Mouse (Mus musculus): ENCODE results near the gene ccdc198. TPM values are rescaled to one million over a fixed set of nuclear protein-coding genes. Genes with fewer than 3 reads are reported as not detected.
"Not testable (repeated sequence)": the region's sequence is repeated elsewhere in the genome, so short reads cannot be mapped to it uniquely, and the experiment has no call there.

The ccdc198 gene
- 0.10 TPM in 2 replicates for polyA plus RNA-seq (2016; fragmentation: Nextera tagmentation; extraction: Ambion mirVana)

DNA sequence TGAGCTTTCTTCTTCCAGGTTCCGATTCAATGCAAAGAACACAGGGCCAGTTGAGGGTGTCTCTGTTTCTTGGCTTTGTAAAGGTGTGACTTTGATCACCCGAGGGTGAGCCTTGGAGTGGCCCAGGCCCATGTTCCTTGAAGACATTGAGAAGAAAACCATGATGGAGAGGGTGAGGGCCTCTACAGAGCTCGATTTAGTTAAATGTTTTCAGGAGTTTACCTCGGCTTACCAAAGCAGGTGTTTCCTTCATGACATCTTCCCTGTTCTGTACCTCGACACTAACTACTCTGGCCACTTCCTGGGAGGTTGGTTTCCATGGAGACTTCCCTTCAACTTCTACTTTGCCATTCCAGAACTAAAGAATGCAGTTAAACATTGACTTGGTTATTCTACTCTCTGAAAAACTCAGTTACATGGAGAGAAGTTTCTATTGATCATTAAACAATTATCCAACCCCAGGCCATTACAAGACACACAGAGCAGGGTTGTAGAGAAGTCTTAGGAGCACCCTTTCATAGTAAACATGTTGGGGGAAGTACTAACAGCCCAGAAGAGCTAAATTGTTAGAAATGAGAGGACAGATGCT, at the start of gene ccdc198:
Gene ccdc198, minus strand, starts transcription at position 349 of the 589 bp plus-strand sequence.
- H3K27me3 ChIP-seq (replicated peaks), result no peaks in the 10 kb centered on the region
- 71% methylated on average over 5 of the region's 5 CpGs for WGBS
- H3K9ac ChIP-seq, result no peak within 1 kb of the TSS
- H3K27ac ChIP-seq (ENCODE audit: poor library complexity, severe bottlenecking), result no peak within 1 kb of the TSS
- ATAC-seq (ENCODE audit: insufficient number of reproducible peaks, low FRiP score), result no peak
- no peaks in the 10 kb centered on the region for H3K36me3 ChIP-seq
- H3K4me3 ChIP-seq, result no peak within 1 kb of the TSS
- H3K4me2 ChIP-seq, result no peak within 1 kb of the TSS
- no peaks in the 10 kb centered on the region for H3K4me1 ChIP-seq (replicated peaks)
- no peaks in the 10 kb centered on the region for H3K9me3 ChIP-seq (replicated peaks)

DNA sequence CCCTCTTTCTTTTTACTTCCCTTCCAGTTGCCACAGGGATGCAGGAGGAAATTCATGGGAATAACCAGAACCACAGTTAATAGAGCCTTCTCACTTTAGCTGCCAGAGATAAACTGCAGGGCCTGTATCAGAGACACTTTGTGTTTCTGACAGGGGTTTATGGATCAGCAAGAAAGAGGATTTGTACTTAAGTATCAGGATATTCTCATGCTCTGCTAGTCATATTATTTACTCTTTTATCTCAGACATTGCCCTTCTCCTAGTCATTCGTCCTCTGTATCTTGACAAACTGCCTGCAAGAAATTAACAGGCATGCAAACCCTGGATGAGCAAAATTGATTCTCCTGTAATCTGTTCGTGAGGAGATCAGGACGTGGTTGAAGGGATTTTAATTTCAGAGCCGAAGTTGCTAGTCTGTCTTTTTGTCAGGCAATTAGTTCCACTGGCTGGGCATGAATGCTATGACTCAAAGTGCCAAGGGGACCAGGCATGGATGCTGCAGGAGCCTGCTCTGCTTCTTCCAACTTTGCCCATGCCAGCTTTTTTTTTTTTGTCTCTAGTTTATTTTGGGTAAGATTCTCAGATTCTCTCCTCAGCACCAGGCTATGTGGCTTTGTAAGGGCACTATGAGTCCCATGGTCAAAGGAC, 48.7 kb upstream of the ccdc198 start:
- WGBS, result 51% methylated on average over 4 of the region's 4 CpGs
- H3K9ac ChIP-seq, result no peak overlapping the region
- no peaks in the 10 kb centered on the region for H3K27me3 ChIP-seq (replicated peaks)
- H3K4me1 ChIP-seq (replicated peaks), result no peaks in the 10 kb centered on the region
- no peak overlapping the region for H3K27ac ChIP-seq (ENCODE audit: poor library complexity, severe bottlenecking)
- no peak overlapping the region for H3K4me2 ChIP-seq
- no peaks in the 10 kb centered on the region for H3K36me3 ChIP-seq
- H3K9me3 ChIP-seq (replicated peaks), result no peaks in the 10 kb centered on the region
- H3K4me3 ChIP-seq, result no peak overlapping the region
- ATAC-seq (ENCODE audit: insufficient number of reproducible peaks, low FRiP score), result no peak

DNA sequence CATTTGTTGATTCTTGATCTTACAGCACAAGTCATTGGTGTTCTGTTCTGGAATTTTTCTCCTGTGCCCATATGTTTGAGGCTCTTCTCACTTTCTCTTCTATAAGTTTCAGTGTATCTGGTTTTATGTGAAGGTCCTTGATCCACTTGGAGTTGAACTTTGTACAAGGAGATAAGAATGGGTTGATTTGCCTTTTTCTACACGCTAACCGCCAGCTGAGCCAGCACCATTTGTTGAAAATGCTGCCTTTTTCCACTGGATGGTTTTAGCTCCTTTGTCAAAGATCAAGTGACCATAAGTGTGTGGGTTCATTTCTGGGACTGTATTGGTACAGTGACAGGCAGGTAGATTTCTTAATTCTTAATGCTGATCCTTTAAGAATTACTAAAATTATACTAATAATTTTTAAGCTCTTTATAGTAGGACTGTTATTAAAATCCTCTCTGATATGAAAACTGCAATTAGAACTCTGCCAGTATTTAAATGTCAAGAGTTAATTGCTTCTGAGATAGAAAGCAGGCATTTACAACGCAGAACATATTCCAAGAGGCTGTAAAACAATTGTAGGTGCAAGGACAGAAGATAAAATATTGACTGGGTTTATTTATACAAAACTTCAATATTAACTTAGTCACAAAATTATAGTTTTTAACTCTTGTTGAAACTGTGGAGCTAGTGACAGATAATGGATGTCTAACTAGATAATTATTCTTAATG, 44.9 kb upstream of the ccdc198 start:
- H3K4me2 ChIP-seq, result no peak overlapping the region
- ATAC-seq (ENCODE audit: insufficient number of reproducible peaks, low FRiP score), result no peak
- H3K27ac ChIP-seq (ENCODE audit: poor library complexity, severe bottlenecking), result no peak overlapping the region
- H3K27me3 ChIP-seq (replicated peaks), result no peaks in the 10 kb centered on the region
- H3K9me3 ChIP-seq (replicated peaks), result no peaks in the 10 kb centered on the region; the same call in 1 of the 2 replicates
- no peak overlapping the region for H3K4me3 ChIP-seq
- no peaks in the 10 kb centered on the region for H3K36me3 ChIP-seq
- H3K4me1 ChIP-seq (replicated peaks), result no peaks in the 10 kb centered on the region
- H3K9ac ChIP-seq, result no peak overlapping the region
- 65% methylated on average over 3 of the region's 3 CpGs for WGBS

DNA sequence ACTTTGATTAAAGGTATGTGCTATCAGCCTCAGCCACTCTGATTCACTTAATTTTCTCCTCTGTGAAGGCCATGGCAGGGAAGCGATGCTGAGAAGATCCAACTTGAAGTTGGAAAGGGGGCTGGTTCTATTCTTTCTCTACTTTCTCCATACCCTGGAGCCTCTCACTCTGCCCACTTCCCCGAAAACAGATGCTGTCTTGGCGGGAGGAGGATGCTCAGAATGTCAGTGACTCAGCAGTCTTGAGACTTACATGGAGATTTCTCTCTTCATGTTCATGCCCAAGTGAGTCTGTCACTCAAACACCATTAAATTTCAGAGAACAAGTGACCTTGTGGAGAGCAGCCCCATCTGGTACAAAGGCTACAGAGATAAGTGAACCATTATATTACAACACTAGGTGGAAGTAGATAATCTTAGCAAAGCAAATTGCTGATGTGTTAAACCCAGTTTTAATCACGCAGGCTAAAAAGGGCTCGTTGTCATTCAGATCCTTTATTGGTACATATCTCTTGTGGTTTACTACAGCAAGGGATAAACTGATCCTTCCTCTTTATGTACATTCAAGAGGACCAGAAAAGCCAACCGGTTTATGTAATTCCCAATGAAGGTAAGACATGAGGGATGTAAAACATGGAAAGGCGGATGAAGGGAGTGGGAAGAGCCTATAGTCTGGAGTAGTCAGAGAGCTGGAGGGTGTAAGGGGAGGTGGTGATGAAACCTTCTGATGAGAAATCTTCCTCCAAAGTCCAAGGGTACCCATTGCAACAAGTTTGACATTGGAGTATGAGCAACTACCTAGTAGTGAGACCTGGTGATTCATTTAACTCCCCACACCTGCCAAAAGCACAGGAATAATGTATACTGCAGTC, 38.7 kb upstream of the ccdc198 start:
- Histone ChIP-seq H3K9ac (no peak overlapping the region), H3K27ac (ENCODE audit: poor library complexity, severe bottlenecking) (no peak overlapping the region), H3K27me3 (replicated peaks) (no peaks in the 10 kb centered on the region), H3K36me3 (no peaks in the 10 kb centered on the region), H3K9me3 (replicated peaks) (no peaks in the 10 kb centered on the region; the same call in 1 of the 2 replicates), H3K4me2 (no peak overlapping the region), H3K4me1 (replicated peaks) (no peaks in the 10 kb centered on the region), H3K4me3 (no peak overlapping the region)
- 70% methylated on average over 7 of the region's 7 CpGs for WGBS
- ATAC-seq (ENCODE audit: insufficient number of reproducible peaks, low FRiP score), result no peak

DNA sequence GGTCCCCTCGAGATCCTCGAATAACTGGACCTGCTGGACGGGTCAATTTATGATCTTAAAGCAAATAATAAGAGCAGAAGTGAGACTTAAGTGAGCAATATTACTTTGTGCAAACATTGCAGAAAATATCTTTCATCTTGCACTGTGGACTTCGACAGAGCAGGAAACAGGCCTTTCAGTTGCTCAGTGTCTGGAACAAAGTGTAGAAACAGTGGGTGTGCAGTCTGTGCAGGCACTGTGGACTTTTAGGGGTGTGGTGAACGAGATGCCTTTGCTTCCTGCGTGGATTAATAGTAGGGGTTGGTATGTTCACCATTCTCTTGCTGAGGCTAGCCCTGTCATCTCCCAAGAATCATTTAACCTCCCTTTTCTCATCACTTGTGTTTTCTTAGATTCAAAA, 33.6 kb upstream of the ccdc198 start:
- Histone ChIP-seq H3K4me3 (no peak overlapping the region), H3K9ac (no peak overlapping the region), H3K4me2 (no peak overlapping the region), H3K9me3 (replicated peaks) (no peaks in the 10 kb centered on the region), H3K36me3 (no peaks in the 10 kb centered on the region), H3K4me1 (replicated peaks) (no peaks in the 10 kb centered on the region), H3K27me3 (replicated peaks) (no peaks in the 10 kb centered on the region), H3K27ac (ENCODE audit: poor library complexity, severe bottlenecking) (no peak overlapping the region)
- no peak for ATAC-seq (ENCODE audit: insufficient number of reproducible peaks, low FRiP score)
- 66% methylated on average over 6 of the region's 6 CpGs for WGBS

DNA sequence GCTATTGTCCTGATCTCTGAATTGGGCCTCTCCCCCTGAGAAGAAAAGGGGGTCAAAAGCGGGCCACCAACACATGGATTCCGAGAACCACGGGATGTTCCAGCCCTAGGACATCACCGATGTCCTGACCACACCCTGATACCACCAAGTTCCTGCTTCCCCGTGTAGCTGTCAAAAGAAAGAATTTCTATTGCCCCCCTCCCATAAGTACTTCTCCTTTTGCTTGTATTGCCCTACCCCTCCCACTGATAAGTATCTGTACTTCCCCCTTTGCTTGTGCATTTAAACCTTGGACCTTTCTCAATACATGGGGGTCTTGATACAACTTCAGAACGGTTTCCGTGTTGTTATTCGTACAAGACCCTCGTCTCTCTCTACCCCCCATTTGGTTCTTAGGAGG, 33.2 kb upstream of the ccdc198 start:
- 81% methylated on average over 9 of the region's 9 CpGs for WGBS
- H3K4me3 ChIP-seq; ATAC-seq (ENCODE audit: insufficient number of reproducible peaks, low FRiP score): not testable (repeated sequence)

DNA sequence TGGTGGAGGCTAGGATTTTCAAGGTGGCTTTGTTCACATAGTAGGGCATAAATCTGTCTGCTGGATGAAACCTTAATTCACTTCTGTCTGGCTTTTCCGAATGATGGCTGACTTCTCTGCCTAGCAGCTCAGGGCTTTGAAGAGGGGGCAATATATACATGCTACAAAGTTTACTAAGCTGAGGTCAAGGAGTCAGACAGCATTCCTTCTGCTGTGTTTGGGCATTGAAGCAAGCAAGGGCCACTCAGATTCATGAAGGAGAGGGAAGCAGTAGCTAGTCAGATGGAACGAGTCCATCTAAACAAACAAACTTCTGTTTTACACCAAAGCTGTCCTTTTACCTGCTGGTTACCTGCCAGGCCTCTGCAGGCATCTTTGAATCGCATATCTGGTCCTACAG, 32.4 kb upstream of the ccdc198 start:
- H3K27me3 ChIP-seq (replicated peaks), result no peaks in the 10 kb centered on the region
- ATAC-seq (ENCODE audit: insufficient number of reproducible peaks, low FRiP score), result no peak
- H3K4me1 ChIP-seq (replicated peaks), result no peaks in the 10 kb centered on the region
- H3K9me3 ChIP-seq (replicated peaks), result no peaks in the 10 kb centered on the region
- no peak overlapping the region for H3K9ac ChIP-seq
- H3K4me2 ChIP-seq, result no peak overlapping the region
- WGBS, result 77% methylated on average over 3 of the region's 3 CpGs
- no peak overlapping the region for H3K4me3 ChIP-seq
- H3K27ac ChIP-seq (ENCODE audit: poor library complexity, severe bottlenecking), result no peak overlapping the region
- no peaks in the 10 kb centered on the region for H3K36me3 ChIP-seq

More for the DNA sequence above, 33.2 kb upstream of the ccdc198 start:
- not testable (repeated sequence) for H3K36me3 ChIP-seq; H3K4me2 ChIP-seq; H3K27me3 ChIP-seq (replicated peaks); H3K9me3 ChIP-seq (replicated peaks); H3K9ac ChIP-seq; H3K27ac ChIP-seq (ENCODE audit: poor library complexity, severe bottlenecking); H3K4me1 ChIP-seq (replicated peaks)

DNA sequence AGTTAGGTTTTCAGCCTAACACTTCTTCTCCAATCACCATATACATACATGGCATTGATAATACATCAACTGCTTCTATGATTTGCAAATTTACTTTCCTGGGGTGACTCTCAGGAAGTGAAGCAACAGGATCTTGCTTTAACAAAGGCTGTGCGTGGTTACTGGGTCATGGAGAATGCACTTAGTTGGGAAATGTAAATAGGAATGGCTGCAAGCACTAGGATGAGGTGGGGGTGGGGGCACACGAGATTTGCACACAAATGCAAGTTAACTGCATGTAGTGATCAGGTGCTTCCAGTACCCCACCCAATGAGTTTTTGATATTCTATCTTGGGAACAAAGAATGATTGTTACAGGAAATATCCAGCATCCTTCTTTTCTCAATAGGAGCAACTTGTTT, 30.1 kb upstream of the ccdc198 start:
- H3K27me3 ChIP-seq (replicated peaks), result no peaks in the 10 kb centered on the region
- ATAC-seq (ENCODE audit: insufficient number of reproducible peaks, low FRiP score), result no peak
- H3K4me1 ChIP-seq (replicated peaks), result no peaks in the 10 kb centered on the region
- H3K9ac ChIP-seq, result no peak overlapping the region
- H3K36me3 ChIP-seq, result no peaks in the 10 kb centered on the region
- no peak overlapping the region for H3K4me3 ChIP-seq
- 34% methylated on average over 2 of the region's 2 CpGs for WGBS
- H3K27ac ChIP-seq (ENCODE audit: poor library complexity, severe bottlenecking), result no peak overlapping the region
- H3K4me2 ChIP-seq, result no peak overlapping the region
- no peaks in the 10 kb centered on the region for H3K9me3 ChIP-seq (replicated peaks)

DNA sequence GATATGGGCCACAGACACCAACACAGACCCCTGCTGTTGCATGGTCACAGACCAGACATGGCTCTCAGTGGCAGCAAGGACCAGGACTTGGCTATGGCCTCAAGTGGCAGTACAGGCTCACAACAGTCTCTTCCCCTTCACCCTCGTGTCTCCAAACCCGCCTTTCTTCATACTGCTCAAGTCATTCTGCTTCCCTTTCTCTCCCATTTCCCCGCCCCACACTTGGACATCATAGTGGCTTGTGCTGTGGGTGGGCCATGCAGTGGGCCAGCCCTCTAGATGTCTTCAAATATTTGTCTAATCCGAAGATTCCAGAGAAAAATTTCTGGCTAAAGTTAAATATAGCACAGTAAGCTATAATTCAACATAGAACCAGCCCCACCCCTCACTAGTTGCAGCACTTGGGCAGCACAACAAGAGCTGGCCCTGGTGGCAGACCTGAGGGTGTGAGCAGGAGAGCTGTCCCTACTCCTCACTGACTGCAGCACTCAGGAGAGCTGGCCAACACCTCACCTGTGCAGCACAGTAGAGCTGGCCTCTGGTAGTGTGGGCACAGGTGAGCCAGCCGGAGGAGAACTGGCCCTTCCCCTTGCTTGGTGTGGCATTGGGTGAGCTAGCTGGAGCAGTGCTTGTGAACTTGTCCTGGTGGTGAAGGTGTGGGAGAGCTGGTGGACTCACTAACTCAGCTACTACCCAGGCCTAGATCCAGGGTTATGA, 20.2 kb upstream of the ccdc198 start:
- H3K27me3 ChIP-seq (replicated peaks), result no peaks in the 10 kb centered on the region
- H3K27ac ChIP-seq (ENCODE audit: poor library complexity, severe bottlenecking), result no peak overlapping the region
- no peak overlapping the region for H3K4me2 ChIP-seq
- no peak overlapping the region for H3K4me3 ChIP-seq
- 0 out of 2 replicates have a peak, but pooled peaks cover 4% of the 10 kb centered on the region for H3K9me3 ChIP-seq (replicated peaks)
- H3K4me1 ChIP-seq (replicated peaks), result no peaks in the 10 kb centered on the region
- ATAC-seq (ENCODE audit: insufficient number of reproducible peaks, low FRiP score), result no peak
- WGBS, result 74% methylated on average over 5 of the region's 5 CpGs
- no peak overlapping the region for H3K9ac ChIP-seq
- no peaks in the 10 kb centered on the region for H3K36me3 ChIP-seq

DNA sequence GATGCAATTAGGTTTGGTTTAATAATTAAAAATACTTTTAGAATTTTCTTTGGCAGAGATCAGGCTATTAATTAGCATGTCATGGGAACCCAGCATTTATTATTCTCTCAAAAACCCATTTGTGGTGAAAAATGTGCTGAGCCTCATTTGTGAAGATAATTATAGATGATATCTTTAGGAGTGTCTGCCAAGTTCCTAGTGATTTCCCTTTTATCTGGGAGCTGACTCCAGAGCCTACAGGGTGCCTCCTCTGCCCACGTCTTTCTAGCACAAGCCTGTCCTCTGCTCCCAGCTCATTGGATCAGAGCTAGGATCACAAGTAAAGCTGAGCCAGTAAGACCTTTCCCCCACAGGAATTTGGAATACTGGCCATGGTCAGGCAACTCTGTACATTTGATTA, 3.8 kb downstream of the ccdc198 start:
- Histone ChIP-seq H3K27ac (ENCODE audit: poor library complexity, severe bottlenecking) (no peak overlapping the region), H3K4me3 (no peak overlapping the region), H3K4me1 (replicated peaks) (no peaks in the 10 kb centered on the region), H3K4me2 (no peak overlapping the region), H3K36me3 (no peaks in the 10 kb centered on the region), H3K9ac (no peak overlapping the region), H3K9me3 (replicated peaks) (no peaks in the 10 kb centered on the region), H3K27me3 (replicated peaks) (no peaks in the 10 kb centered on the region)
- no peak for ATAC-seq (ENCODE audit: insufficient number of reproducible peaks, low FRiP score)
- 24% methylated on average over 1 of the region's 1 CpGs for WGBS
